Mouse (Mus musculus) intestine, embryonic 15.5 days (tissue): Measurements from ENCODE around the gene Wdr83. TPM values are rescaled to one million over a fixed set of nuclear protein-coding genes. Genes with fewer than 3 reads are reported as not detected.
A peak's percentile ranks its signal among the peaks of the same experiment; 100 is the strongest.
"Not testable (repeated sequence)": the region's sequence is repeated elsewhere in the genome, so short reads cannot be mapped to it uniquely, and the experiment has no call there.

Source experiments
- ATAC-seq: fragments of 200-750 bp; cut with Nextera tagmentation; 2 replicates; pipeline ENCODE4 v1.8.0; 2017; ENCODE audit warnings: moderate TSS enrichment, moderate library complexity
- H3K27ac ChIP-seq: fragments of 300-500 bp; sonication (generic); 2 replicates; pipeline ENCODE4 v1.5.1; 2015; ENCODE audit warnings: mild to moderate bottlenecking, inconsistent platforms
- H3K27me3 ChIP-seq: fragments of 300-500 bp; sonication (generic); replicated peaks from 2 replicates; pipeline ENCODE4 v1.6.1; 2015; ENCODE audit warnings: inconsistent platforms
- H3K36me3 ChIP-seq: fragments of 300-500 bp; sonication (generic); 2 replicates; pipeline ENCODE4 v1.6.1; 2015; ENCODE audit warnings: inconsistent platforms
- H3K4me1 ChIP-seq: fragments of 300-500 bp; sonication (generic); replicated peaks from 2 replicates; pipeline ENCODE4 v1.6.1; 2015; ENCODE audit warnings: inconsistent platforms
- H3K4me2 ChIP-seq: fragments of 300-500 bp; sonication (generic); replicated peaks from 2 replicates; pipeline ENCODE4 v1.6.1; 2015; ENCODE audit warnings: mild to moderate bottlenecking, inconsistent platforms
- H3K4me3 ChIP-seq: fragments of 300-500 bp; sonication (generic); replicated peaks from 2 replicates; pipeline ENCODE4 v1.5.1; 2015; ENCODE audit warnings: inconsistent platforms
- H3K9ac ChIP-seq: fragments of 300-500 bp; sonication (generic); 2 replicates; pipeline ENCODE4 v1.6.1; 2015; ENCODE audit warnings: inconsistent platforms
- H3K9me3 ChIP-seq: fragments of 300-500 bp; sonication (generic); 2 replicates; pipeline ENCODE4 v1.6.1; 2016; ENCODE audit warnings: inconsistent platforms
- WGBS: fragments of 180-500 bp; shearing (Covaris S2); methylation state at CpG from one replicate; pipeline ENCODE4 v1.1.7; 2015; 5-methylcytosine and 5-hydroxymethylcytosine counted together
- polyA plus RNA-seq: library from polyadenylated mRNA; unstranded; fragments of >200 nt; fragmentation: Nextera tagmentation; extraction: Ambion mirVana; gene quantifications from 2 replicates; pipeline ENCODE4 v1.2.1, GENCODE M21; 2015

The Wdr83 gene
- 35.7 and 42.9 TPM in 2 replicates for polyA plus RNA-seq

DNA sequence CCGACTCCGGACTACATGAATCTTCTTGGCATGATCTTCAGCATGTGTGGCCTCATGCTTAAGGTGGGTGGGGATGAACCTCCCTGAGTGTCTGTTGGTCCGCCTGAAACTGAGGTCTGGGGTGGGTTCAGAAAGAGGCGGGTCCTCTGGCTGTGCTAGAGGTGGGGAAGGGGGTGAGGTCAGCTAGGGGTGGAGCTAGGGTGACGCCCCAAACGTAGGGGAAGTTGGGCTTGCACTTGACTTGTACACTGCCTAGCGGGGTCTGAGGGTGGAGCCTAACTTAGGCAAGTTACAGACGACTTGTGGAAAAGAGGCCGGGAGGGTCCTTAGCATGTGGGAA is at the start of gene Wdr83:
TSS of gene Wdr83 (minus strand) at position 91 of the 340 bp plus-strand sequence.
- Histone ChIP-seq H3K4me3 (peak within 1 kb of the TSS; percentile 78), H3K27me3 (no peaks in the 10 kb centered on the region), H3K36me3 (peaks cover 7% of the 10 kb centered on the region; the same call in 1 of the 2 replicates), H3K27ac (peak within 1 kb of the TSS; percentile 83), H3K4me2 (peak within 1 kb of the TSS; percentile 94), H3K9ac (peak within 1 kb of the TSS; percentile 91), H3K4me1 (peaks cover 19% of the 10 kb centered on the region), H3K9me3 (no peaks in the 10 kb centered on the region)
- 1% methylated on average over 9 of the region's 9 CpGs for WGBS
- ATAC-seq: peak; percentile 69

DNA sequence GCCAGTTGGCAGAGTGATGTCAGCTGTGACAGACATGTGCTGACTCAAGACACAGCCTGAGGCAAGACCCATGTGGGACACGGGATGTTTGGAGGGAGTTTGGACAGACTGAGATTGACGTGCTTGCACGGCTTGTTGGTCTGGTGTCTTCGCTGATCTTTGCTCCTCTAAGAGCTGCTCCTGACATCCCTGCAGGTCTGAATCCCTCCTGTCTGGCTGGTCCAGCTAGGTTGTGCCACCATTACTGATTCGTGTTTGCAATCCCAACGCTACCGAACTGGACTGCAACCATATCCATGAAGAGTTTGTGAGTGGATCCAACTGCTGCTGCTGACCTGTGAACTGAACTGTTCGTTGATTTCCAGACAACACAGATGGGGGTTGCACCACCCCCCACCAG is 42.6 kb upstream of the Wdr83 start:
- Histone ChIP-seq H3K4me1 (no peaks in the 10 kb centered on the region), H3K36me3 (no peaks in the 10 kb centered on the region), H3K9me3 (no peaks in the 10 kb centered on the region), H3K4me3 (no peak overlapping the region), H3K4me2 (no peak overlapping the region), H3K27me3 (no peaks in the 10 kb centered on the region), H3K9ac (no peak overlapping the region), H3K27ac (no peak overlapping the region)
- no peak for ATAC-seq
- WGBS: 87% methylated on average over 8 of the region's 8 CpGs

DNA sequence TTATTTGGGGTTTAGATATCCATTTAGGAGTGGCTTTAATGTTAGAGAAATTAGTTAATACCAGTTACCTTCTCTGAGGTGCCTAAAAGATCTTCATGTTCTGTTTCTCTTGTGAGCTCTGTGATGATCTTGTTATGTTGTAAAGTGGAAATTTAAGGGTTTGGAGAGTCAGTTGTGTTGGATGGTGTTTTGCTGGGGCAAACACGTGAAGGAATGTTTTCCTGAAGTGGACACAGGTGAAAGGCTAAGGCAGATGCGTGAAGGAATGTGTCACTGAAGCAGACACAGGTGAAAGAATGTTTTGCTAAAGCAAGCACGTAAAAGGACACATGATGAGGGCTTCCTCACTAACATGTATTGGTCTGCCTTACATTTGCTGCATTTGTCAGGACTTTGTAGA is 41.9 kb upstream of the Wdr83 start, which contains the start of gene Zfp791:
TSS of gene Zfp791 (minus strand) at position 101 of the 400 bp plus-strand sequence.
- WGBS: 78% methylated on average over 3 of the region's 3 CpGs
- H3K36me3 ChIP-seq: no peaks in the 10 kb centered on the region

DNA sequence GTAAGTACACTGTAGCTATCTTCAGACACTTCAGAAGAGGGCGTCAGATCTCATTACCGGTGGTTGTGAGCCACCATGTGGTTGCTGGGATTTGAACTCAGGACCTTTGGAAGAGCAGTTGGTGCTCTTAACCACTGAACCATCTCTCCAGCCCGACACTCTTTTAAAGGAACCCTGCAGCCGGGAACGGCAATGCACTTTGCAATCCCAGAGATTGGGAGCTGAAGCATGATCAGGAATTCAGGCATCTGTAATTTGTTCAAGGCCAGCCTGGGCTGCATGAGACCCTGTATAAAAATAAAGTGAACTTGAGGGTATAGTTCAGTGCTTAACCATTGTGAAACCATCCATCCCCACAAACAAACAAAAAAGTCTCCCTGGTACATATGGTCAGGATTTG is 39.1 kb upstream of the Wdr83 start:
- not testable (repeated sequence) for H3K9me3 ChIP-seq, ATAC-seq, H3K4me3 ChIP-seq, H3K27ac ChIP-seq, H3K4me1 ChIP-seq, H3K36me3 ChIP-seq, H3K9ac ChIP-seq, H3K4me2 ChIP-seq, H3K27me3 ChIP-seq
- 79% methylated on average over 5 of the region's 5 CpGs for WGBS

More for the DNA sequence above, 41.9 kb upstream of the Wdr83 start, which contains the start of gene Zfp791:
- no peak within 1 kb of the TSS for H3K4me2 ChIP-seq
- no peaks in the 10 kb centered on the region for H3K9me3 ChIP-seq
- no peak within 1 kb of the TSS for H3K9ac ChIP-seq
- H3K27me3 ChIP-seq: no peaks in the 10 kb centered on the region
- ATAC-seq: no peak
- H3K4me1 ChIP-seq: no peaks in the 10 kb centered on the region
- H3K27ac ChIP-seq: no peak within 1 kb of the TSS
- no peak within 1 kb of the TSS for H3K4me3 ChIP-seq

DNA sequence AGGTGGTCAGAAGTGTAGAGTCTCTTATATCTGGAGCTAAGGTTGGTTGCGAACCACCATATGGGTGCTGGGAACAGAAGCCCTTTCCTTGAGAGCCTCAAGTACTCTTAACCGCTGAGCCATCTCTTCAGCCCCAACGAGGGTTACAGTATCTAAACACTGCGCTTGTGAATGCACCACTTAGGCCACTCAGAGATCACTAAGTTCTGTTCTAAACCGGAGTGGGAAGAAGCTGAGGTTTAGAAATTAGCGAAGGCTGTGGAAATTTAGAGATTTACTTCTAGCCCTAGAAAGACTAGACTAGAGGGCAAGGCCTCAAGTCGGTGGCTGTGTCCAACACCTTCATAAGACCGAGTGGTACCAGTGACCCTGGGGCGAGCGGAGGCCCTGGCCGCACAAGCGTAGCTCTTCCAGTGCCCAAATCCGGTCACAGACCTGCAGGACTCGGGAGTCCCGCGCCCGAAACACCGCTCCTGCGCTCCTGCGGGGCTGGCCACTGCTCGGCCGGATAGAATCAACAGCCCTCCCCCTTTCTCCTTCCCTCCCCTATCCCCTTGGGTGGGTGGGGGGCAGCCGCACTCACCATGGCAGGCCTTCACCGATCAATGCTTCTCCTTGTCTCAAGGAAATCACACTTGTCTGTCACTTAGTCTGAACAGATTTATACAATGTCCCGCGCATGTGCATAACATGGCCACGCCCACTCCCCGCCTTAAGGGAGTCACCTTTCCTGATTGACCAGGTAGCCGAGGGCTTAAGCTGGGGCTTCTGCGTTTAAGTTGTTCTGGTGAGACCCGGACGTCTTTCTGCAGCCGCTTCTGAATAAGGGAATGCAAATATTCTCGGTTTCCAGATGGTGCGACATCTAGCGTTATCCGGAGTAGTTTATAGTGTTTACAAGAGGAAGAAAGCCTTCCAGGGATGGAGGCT is 38.2 kb upstream of the Wdr83 start:
- Histone ChIP-seq H3K27me3 (no peaks in the 10 kb centered on the region), H3K4me1 (no peaks in the 10 kb centered on the region), H3K4me3 (peak overlapping the region; percentile 67), H3K9ac (peak overlapping the region; percentile 76), H3K36me3 (no peaks in the 10 kb centered on the region), H3K27ac (peak overlapping the region; percentile 79), H3K9me3 (no peaks in the 10 kb centered on the region), H3K4me2 (peak overlapping the region; percentile 86)
- ATAC-seq: peak; percentile 97
- WGBS: 5% methylated on average over 37 of the region's 37 CpGs

DNA sequence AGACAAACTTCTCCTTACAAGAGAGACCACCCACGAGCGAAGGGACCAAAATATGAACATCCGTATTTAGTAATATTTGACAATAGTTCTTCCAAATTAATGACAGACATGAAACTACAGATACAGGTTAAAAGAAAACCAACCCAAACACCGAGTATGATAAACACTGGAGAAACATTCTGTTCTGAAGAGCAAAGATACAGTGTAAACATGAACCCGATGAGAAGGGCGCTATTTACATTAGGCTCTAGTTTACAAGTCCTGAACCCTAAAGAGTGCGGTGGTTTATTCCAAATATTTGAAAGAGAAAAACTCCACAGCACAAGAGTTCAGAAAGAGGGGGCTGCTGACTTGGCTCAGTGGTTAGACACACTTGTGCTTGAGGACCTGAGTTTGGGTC is 35.9 kb upstream of the Wdr83 start:
- no peak for ATAC-seq
- 51% methylated on average over 7 of the region's 7 CpGs for WGBS

DNA sequence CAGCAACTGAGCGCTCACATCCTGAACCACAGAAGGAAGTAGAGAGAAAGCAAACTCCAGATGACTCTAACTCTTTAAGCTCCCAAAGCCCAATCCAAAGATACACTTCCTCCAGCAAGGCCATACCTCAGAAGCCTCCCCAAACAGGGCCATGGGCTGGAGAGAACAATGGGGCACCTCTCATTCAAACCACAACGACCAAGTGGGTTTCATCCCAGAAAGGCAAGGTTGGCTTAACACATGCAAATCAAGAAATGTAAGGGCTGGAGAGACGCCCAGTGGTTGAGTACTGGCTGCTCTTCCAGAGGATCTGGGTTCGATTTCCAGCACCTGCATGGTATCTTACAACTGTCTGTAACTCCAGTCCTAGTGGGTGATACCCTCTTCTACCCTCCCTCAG is 34.4 kb upstream of the Wdr83 start:
- Histone ChIP-seq H3K9ac (no peak overlapping the region), H3K9me3 (no peaks in the 10 kb centered on the region), H3K27me3 (no peaks in the 10 kb centered on the region), H3K36me3 (peaks cover 9% of the 10 kb centered on the region), H3K4me1 (no peaks in the 10 kb centered on the region), H3K4me2 (no peak overlapping the region), H3K27ac (no peak overlapping the region), H3K4me3 (no peak overlapping the region)
- no peak for ATAC-seq
- WGBS: 84% methylated on average over 4 of the region's 4 CpGs

More for the DNA sequence above, 35.9 kb upstream of the Wdr83 start:
- Histone ChIP-seq H3K4me3 (no peak overlapping the region), H3K4me2 (no peak overlapping the region), H3K9ac (no peak overlapping the region), H3K27me3 (no peaks in the 10 kb centered on the region), H3K27ac (no peak overlapping the region), H3K9me3 (no peaks in the 10 kb centered on the region), H3K36me3 (no peaks in the 10 kb centered on the region), H3K4me1 (no peaks in the 10 kb centered on the region)

DNA sequence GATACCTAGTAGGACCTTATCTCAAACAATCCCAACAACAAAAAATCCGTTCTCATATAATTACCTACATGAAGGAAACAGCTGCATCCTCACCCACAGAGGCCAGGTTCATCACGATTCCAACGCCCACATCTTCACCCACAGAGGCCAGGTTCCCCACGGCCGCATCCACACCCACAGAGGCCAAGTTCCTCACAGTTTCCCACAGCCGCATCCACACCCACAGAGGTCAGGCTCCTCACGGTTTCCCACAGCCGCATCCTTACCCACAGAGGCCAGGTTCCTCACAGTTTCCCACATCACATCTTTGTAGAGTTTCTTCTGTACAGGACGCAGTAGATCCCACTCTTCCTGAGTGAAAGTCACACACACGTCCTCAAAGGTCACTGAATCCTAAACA is 32.1 kb upstream of the Wdr83 start:
- Histone ChIP-seq H3K4me3 (no peak overlapping the region), H3K27me3 (no peaks in the 10 kb centered on the region), H3K4me1 (no peaks in the 10 kb centered on the region), H3K9ac (no peak overlapping the region), H3K27ac (no peak overlapping the region), H3K36me3 (peaks cover 21% of the 10 kb centered on the region), H3K4me2 (no peak overlapping the region), H3K9me3 (no peaks in the 10 kb centered on the region)
- no peak for ATAC-seq
- 92% methylated on average over 10 of the region's 10 CpGs for WGBS

DNA sequence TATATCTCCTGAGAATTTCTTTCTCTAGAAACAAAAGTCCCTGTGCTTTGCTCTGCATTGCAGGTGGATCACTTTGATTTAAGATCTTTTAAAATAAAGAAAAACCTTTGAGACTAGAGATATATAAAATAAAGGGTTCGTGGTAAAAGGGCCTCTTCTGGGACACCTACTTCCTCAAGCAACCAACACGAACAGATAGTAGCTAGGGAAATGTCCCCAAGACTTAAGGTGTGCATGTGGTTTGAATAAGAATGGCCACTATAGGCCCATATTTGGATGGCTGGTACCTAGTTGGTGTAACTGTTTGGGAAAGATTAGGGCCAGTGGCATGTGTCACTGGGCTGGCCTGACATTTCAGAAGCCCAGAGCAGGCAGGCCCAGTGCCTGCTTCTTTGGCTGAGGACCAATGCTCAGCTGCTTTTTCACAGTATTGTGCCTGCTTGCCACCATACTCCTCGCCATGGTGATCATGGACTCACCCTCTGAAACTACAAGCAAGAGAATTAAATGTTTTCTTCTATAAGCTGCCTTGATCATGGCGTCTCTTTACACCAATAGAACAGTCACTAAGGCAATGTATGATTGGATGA is 19.1 kb upstream of the Wdr83 start:
- no peaks in the 10 kb centered on the region for H3K4me1 ChIP-seq
- no peak overlapping the region for H3K27ac ChIP-seq
- H3K36me3 ChIP-seq: peaks cover 19% of the 10 kb centered on the region
- H3K9ac ChIP-seq: no peak overlapping the region
- ATAC-seq: no peak
- no peaks in the 10 kb centered on the region for H3K9me3 ChIP-seq
- 85% methylated on average over 4 of the region's 4 CpGs for WGBS
- no peak overlapping the region for H3K4me3 ChIP-seq
- H3K27me3 ChIP-seq: no peaks in the 10 kb centered on the region
- H3K4me2 ChIP-seq: no peak overlapping the region

DNA sequence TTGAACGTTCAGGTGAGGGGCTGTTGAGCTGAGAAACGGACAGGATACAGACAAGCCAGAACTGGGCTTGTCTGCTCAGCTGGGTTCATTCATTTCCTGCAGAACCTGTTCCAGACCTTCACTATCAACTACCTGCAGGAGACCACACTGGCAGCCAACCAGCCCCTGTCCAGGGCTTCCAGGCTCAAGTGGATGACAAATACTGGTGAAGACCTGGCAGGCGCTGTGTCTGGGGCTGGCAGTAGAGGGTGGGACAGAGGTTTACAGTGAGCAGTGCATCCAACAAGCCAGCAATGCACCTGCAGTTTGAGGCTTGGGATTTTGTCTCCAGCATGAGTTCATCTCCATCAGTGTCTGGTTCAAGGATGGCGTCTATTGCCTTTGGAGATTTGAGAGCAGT is 15.7 kb upstream of the Wdr83 start:
- Histone ChIP-seq H3K4me1 (no peaks in the 10 kb centered on the region), H3K36me3 (peaks cover 22% of the 10 kb centered on the region), H3K27me3 (no peaks in the 10 kb centered on the region), H3K4me3 (no peak overlapping the region), H3K4me2 (no peak overlapping the region), H3K27ac (no peak overlapping the region), H3K9me3 (no peaks in the 10 kb centered on the region), H3K9ac (no peak overlapping the region)
- 85% methylated on average over 4 of the region's 4 CpGs for WGBS
- ATAC-seq: no peak

DNA sequence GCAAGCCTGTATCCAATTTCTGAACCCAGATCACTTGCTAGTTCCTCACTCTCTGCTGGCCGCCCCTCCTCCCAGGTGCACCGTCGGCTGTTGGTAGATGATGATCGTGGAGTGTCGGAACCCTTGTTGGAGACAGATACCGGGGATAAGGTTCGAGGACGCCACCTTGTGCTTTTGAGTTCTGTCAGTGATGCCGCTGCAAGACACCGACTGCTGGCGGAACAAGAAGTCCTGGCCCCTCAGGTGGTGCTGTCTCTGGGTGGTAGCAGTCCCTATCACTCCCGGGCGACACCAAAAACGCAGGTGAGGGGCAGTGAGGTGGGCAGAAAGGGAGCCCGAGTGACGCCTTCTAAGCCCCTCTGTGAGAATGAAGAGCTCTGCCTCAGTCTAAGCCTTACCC is 15.1 kb upstream of the Wdr83 start:
- Histone ChIP-seq H3K27ac (no peak overlapping the region), H3K4me1 (no peaks in the 10 kb centered on the region), H3K9me3 (no peaks in the 10 kb centered on the region), H3K4me3 (no peak overlapping the region), H3K9ac (no peak overlapping the region), H3K36me3 (peaks cover 22% of the 10 kb centered on the region), H3K27me3 (no peaks in the 10 kb centered on the region), H3K4me2 (no peak overlapping the region)
- WGBS: 89% methylated on average over 16 of the region's 16 CpGs
- ATAC-seq: no peak

DNA sequence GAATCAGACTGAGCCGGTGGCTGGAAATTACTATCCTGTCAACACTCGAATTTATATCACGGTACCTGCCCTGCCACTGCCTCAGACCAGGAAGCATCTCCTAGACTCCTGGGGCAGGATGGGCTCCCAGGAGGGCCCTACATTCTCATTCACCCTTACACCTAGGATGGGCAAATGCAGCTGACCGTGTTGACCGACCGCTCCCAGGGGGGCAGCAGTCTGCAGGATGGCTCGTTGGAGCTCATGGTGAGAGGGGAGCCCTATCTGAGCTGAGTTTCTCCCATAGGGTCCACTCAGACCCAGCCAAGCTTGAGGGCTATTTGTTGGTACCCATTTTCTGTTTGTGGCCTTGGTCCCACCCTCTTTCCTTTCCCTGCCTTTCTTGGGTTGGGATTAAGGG is 14.5 kb upstream of the Wdr83 start:
- Histone ChIP-seq H3K9ac (no peak overlapping the region), H3K27ac (no peak overlapping the region), H3K4me3 (no peak overlapping the region), H3K36me3 (peaks cover 22% of the 10 kb centered on the region), H3K4me2 (no peak overlapping the region), H3K9me3 (no peaks in the 10 kb centered on the region), H3K4me1 (no peaks in the 10 kb centered on the region), H3K27me3 (no peaks in the 10 kb centered on the region)
- ATAC-seq: no peak
- 90% methylated on average over 7 of the region's 7 CpGs for WGBS
